Mouse (Mus musculus) C2C12 (cell line): ENCODE data around the gene Spi1.

Experiments
- CEBPB ChIP-seq: IDR thresholded peaks from one replicate; pipeline ENCODE4 v1.6.1; 2011; ENCODE audit warnings: low read depth, mild to moderate bottlenecking, control low read depth, moderate library complexity
- CTCF ChIP-seq: IDR thresholded peaks from one replicate; pipeline ENCODE4 v1.5.1; 2011; ENCODE audit not compliant: control insufficient read depth, insufficient read depth, insufficient read length
- FOSL1 ChIP-seq: IDR thresholded peaks from one replicate; pipeline ENCODE4 v1.8.0; 2011; ENCODE audit warnings: mild to moderate bottlenecking, low read length; ENCODE audit not compliant: poor library complexity, insufficient read depth, severe bottlenecking
- MYOD1 ChIP-seq: IDR thresholded peaks from one replicate; pipeline ENCODE4 v1.6.1; 2011; ENCODE audit warnings: low read depth; ENCODE audit not compliant: control insufficient read depth, insufficient read length
- MYOG ChIP-seq: IDR thresholded peaks from one replicate; pipeline ENCODE4 v1.6.1; 2011; ENCODE audit not compliant: control insufficient read depth, insufficient read length; ENCODE audit errors: extremely low read depth
- USF1 ChIP-seq: IDR thresholded peaks from one replicate; pipeline ENCODE4 v1.6.1; 2011; ENCODE audit warnings: low read depth, mild to moderate bottlenecking, control low read depth, moderate library complexity

GRCm38 (mm10) chr2:91152885-91153377 lies 70.7 kb downstream of the Spi1 start:
- TF ChIP-seq CTCF (no peak), USF1 (no peak), MYOG (no peak), MYOD1 (no peak), FOSL1 (no peak), CEBPB (no peak)
